Mouse (Mus musculus) stomach, postnatal 0 days (tissue): ENCODE results near the gene Mad2l1bp.

Experiments used
- CTCF ChIP-seq: IDR thresholded peaks from 2 replicates; pipeline ENCODE4 v1.5.1; 2016; ENCODE audit warnings: antibody characterized with exemption, low read depth, mild to moderate bottlenecking, moderate library complexity
- EP300 ChIP-seq: optimal IDR thresholded peaks from 2 replicates; pipeline ENCODE3; 2016; ENCODE audit warnings: antibody characterized with exemption

DNA sequence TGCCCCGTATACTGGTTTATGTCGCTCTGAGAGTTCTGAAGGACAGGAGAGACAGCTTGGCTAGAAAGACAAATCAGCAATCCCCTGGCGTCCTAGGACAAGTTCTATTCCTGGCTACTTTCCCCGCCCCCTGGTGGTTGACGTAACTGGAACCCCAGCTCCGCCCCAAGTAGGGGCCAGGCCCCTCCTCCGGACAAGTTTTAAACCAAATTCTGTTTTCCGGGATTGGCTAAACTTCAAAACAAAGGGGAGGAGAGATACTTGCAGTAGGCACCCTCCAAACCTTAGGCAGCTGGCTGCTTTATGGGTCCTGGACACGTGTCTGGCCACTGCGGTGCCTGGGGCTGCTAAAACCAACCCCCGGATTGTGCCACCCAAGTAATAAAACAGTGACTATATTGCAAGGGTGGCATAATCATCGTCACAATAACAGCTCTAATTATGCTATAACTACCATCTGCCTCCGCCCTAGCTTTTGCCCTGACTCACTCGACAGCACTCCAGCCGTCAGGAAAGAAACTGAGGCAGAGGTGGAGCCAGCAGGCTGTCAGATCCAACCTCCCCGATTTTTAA is 6.8 kb upstream of the Mad2l1bp start:
- TF ChIP-seq CTCF (peak; percentile 66), EP300 (peak; percentile 68)
